Mouse (Mus musculus): ENCODE measurements at regions not wholly inside any gene's neighbourhood (a gene's known extent, or its start where the extent isn't known, plus 50 kb on each side); places are given as distances from the start of the nearest gene placed in this dataset.

GRCm38 (mm10) chr2:147727396-147727795 lies 319.4 kb downstream of the Foxa2 start:
- TF ChIP-seq CTCF (IDR thresholded peaks at IDR 0.05; ENCODE audit: control insufficient read depth, insufficient read depth, insufficient replicate concordance, low read depth, low read length) (no peak), POLR2A (IDR thresholded peaks at IDR 0.05; ENCODE audit: control insufficient read depth, low read depth, low read length) (no peak)

All from testis, adult 2 months (tissue).